Mouse (Mus musculus) lung, adult 18-20 months (tissue): Measurements from ENCODE around the gene Klhdc1.
A peak's percentile ranks its signal among the peaks of the same experiment; 100 is the strongest.

ENCODE experiments used
- DNase-seq, 2 experiments: peaks; one replicate each; pipeline ENCODE4 v3.0.0; 2022; ENCODE audit warnings: mixed read lengths in 2 of 2

Gene Klhdc1

DNA sequence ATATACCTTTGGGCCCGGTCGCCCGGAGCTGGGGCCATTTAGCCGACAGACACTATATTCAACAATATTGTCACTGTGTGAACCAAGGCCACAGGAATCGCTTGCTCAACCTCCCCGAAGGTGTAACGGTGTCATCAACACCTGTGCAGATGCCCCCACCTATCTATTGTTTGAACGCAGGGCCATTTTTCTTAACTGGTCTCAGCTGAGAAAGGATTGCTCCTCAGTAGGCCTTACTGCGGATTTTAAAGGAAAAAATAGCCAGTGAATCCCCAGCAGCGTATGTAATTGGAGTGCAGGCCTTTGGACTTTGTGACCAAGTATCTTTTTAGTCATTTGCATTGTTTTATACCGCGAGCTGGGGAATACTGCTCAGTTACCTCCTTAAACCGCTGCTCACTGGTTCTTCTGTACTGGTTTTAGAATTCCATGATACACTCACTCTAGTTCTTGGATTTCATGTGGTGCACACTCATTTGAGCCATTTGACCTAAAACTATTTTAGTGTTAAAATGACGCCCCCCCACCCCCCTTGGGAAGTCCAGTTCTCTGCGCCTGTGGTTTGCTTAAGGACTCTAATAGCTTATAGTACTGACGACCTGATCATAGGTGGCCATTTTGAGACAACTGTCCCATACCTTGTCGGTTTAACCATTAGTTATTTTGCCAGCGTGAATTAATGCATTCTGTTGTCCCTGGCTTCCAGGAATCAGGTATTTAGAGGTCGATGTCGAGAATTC, 56.6 kb downstream of the Klhdc1 start:
- no peak for DNase-seq

DNA sequence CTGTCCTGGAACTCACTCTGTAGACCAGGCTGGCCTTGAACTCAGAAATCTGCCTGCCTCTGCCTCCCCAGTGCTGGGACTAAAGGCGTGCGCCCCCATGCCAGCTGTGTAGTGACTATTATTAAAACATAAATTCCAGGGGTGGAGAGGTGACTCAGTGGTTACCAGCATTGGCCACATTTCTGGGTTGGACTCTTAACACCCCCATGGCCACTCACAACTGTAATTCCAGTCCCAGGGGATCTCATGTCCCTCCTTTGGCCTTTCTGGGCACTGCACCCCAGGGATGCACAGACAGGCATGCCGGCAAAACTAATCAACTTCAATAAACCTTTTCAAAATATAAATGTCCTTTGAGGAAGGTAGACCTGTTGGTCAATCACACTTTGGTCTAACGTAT, 57.3 kb downstream of the Klhdc1 start:
- no peak for DNase-seq

DNA sequence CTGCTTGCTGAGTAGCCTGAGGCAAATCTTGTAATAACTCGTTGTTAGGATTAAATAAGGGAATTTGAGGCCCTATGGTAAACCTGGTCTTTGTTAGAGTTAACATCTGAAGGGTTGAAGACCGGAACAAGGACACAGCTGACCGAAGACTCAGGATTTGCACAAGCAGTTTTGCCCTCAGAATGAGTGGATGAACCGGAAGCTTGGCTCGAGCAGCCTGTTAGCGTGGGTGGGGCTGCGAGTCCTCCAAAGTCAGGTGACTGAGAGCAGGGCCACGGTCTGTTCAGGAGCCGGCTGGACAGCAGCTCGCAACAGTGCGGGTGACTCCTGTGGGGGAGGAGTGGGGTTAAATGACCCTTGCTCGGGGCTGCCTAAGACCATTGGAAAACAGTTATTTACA, 58.3 kb downstream of the Klhdc1 start:
- DNase-seq, result peak; percentile 73 to 81

DNA sequence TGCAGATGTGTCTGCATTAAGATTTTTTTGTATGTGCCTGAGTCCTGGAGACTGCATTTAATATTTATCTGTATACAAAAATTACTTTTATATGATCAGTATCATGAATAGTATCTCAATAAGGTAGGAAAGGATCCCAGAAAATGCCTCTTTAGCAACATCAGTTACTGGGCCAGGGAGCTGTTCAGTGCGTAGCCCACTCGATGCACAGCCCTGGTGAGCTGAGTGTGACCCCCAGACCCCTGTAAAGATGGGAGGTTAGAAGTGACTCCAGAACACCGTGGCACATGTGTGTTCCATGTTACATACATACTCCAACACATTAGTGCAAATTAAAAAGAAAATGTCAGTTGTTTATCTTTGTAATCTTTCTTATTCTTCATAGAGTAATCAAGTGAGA, 58.9 kb downstream of the Klhdc1 start:
- DNase-seq, result no peak

DNA sequence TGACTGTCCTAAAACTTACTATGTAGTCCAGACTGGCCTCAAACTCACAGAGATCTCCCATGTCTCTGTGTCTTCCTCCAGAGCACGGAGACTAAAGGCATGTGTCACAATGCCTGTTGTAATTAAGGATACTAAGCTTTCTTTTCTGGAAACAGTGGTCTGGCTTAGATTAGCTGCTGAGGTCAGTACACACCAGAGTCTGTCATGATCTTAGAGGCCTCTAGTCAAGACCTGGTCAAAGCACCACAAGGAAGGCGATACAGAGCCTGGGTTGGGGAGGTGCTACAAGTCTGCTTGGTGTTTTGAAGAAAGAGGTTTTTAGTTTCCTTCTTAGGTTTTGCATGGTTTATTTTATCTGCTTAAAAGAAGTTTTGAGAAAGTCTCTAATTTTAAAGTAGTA, 59.4 kb downstream of the Klhdc1 start:
- no peak for DNase-seq

DNA sequence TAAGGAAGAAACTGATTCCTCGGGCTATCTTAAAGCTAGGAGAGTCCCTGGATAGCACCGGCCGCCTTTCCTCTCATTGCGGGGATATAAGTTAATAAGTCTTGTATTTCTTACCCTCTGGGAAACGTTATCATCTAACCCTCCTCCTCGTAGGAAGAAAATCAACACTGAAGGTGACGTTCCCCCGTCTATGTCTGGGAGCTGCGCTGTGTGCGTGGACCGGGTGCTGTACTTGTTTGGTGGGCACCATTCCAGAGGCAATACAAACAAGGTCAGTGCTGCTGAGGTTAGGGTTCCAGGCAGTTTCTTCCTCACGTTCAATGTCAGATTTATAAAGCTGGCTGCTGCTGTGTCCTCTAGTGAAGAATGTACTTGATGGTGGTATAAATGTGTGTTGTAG, 61.2 kb downstream of the Klhdc1 start:
- no peak for DNase-seq

DNA sequence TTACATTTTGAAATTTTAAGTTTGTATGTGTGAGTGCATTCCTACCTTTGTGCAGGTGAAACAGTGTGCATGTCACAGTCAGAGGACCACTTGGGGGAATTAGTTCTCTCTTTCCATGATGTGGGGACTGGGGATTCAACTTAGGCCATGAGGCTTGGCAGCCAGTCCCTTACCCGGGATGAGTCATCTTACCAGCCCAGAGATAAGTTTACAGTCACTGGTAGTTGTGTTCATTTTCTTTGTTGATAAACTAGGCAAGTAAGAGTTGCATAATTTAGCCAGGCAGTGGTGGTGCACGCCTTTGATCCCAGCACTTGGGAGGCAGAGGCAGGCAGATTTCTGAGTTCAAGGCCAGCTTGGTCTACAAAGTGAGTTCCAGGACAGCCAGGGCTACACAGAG, 63.1 kb downstream of the Klhdc1 start:
- DNase-seq, result no peak

DNA sequence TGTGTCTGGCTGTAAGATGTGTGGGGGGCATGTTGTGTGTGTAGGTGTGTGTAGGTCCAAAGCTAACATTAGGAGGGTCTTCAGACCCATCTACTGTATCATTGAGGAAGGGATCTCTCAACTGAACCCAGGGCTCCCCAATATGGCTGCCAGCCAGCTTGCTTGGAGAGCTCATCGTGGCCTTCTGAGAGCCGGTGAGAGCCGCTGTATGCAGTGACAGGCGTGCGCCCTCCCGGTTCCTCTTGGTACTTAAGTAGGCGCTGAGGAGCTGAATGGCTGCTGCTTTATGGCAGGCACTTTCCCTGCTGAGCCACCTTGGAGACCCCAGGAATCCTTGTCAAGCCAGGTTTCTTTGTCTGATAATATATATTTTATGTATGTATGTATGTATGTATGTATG, 65.4 kb downstream of the Klhdc1 start:
- no peak for DNase-seq

DNA sequence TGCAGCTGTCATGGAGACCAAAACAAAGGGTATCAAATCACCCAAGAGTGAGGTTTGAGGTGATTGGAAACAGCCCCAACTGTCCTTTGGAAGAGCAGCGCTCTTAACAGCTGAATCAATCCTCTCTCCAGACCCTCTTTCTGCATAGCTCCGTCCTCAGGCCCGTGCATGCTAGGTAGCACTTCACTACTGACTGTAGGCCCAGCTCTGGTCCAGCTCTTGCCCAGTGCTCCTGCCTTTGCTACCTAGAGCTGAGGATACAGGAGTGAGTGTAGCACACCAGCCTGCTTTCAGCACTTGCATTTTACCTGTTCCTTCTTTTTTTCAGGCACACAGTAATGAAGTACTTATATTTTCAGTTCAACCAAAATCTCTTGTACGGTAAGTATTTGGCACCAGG, 68.7 kb downstream of the Klhdc1 start:
- no peak for DNase-seq

DNA sequence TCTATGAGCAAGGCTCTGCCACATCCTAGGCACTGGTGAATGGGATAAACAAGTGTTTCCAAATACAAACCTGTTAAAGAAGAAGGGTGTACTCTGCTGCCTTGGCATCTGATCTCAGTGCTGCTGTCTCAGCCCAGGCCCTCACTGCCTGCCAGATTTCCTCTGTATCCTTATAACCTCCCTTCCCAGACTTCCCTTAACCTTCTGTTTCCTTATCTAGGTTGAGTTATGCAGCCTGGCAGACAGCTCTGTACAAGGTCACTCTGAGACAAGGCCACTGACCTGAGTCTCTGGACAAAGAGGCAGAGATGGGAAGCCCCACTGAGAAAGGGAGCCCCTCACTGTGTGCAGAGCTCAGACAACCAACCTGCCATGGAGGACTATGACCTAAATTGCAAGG, 77.5 kb downstream of the Klhdc1 start:
- no peak for DNase-seq

DNA sequence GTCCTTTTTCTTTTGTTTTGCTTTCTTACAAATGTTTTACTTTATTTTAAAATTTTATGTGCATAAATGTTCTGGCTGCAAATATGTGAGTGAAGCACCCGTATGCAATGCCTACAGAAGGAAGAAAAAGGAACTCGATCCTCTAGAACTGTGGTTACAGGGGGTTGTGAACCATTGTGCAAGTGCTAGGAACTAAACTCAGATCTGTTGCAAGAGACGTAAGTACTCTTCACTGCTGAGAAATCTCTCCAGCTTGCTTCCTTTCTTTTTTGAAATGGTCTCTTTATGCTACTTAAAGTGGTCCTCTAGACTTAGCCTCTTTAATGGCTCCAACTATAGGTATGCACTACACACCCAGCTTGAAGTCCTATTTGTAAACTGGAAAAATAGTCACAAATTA, 90.2 kb downstream of the Klhdc1 start:
- DNase-seq, result peak in 1 of 2 experiments; percentile 16

DNA sequence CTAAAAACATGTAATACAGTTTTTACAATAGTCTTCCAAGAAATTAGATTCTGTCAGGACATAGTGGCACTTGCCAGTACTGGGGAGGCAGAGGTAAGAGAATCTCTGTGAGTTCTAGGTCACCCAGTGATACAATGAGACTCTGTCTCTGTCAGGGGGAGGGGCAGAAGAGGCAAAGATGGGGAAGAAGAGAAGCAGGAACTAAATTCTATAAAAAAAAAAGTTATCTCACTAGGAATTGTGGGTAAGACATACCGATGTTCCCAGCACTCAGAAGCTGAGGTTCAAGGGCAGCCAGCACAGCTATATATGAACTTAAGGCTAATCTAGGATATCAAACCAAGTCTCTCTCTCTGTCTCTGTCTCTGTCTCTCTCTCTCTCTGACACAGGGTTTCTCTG, 91.2 kb downstream of the Klhdc1 start:
- DNase-seq, result no peak

DNA sequence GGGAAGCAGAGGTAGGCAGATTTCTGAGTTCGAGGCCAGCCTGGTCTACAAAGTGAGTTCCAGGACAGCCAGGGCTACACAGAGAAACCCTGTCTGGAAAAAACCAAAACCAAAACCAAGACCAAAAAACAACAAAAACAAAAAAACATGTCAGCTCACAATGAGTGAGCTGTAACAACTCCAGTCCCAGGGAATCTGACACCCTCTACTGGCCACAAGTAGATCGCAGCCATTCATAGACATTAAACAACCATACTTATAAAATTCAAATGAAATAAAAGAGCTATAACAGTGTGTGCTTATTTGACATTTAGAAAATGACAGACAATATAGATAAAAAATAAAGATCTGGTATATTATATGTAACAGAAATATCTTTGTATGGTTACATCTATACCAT, 92.6 kb downstream of the Klhdc1 start:
- peak; percentile 17 to 36 for DNase-seq
